Mouse (Mus musculus) right cerebral cortex, postnatal 36 days (tissue): ENCODE results near the gene Lix1l.

Experiments
- DNase-seq, 2 experiments: peaks; one replicate each; pipeline ENCODE4 v3.0.0; 2022; ENCODE audit warnings: low spot score in 2 of 2, mixed read lengths in 1 of 2

Lix1l gene

GRCm38 (mm10) chr3:96674442-96674841 lies 73.5 kb downstream of the Lix1l start:
- no peak for DNase-seq

DNA sequence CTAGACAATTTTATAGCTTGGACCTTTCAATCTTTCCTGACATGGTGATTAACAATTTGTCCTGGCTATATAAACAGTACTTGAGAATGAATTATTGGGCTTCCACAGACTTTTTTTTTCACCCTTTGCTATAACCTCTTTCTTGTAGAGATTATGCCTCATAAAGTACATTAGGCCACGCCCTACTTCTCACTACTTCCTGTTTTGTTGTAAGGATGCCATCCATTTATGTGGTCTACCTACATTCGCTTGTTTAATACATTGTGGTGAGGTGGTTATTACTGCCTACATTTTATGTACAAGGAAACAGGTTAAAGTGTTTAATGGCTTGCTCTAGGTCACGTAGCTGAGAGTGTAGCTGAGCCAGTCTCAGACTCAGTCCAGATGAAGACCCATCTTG lies 74.2 kb downstream of the Lix1l start:
- DNase-seq: no peak

DNA sequence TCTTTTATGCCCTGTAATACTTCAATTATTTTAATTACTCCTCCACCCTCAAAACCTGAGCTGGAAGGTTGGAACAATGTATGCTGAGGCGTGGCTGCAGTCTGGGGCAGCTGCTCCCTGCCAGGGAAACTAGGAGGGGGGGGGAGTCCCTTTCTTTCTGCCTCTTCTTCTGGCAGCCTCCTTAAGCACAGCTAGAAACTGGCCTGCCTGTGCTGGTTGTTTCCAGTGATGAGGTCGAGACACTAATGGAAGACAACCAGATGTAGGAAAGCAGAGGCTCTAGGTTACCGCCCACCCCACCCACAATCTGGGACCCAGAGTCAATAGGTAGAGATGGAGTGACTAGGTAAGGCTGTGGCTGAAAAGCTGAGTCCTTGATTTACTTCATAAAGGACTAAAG lies 74.7 kb downstream of the Lix1l start:
- DNase-seq: no peak
